Mouse (Mus musculus) spleen, adult 2 months (tissue): Measurements from ENCODE around the gene Hoxc5. TPM values are rescaled to one million over a fixed set of nuclear protein-coding genes. Genes with fewer than 3 reads are reported as not detected.

Source experiments
- DNase-seq, 2 experiments: peaks; one replicate each; pipeline versions ENCODE4 v3.0.0 to v3.0.0-alpha.2; 2012 to 2021; ENCODE audit warnings: low spot score in 2 of 2, low read depth in 1 of 2
- H3K27ac ChIP-seq: fragments of 200-500 bp; 2 replicates; pipeline ENCODE4 v1.5.1; 2012; ENCODE audit warnings: low read length, inconsistent platforms; ENCODE audit not compliant: insufficient read depth
- H3K27me3 ChIP-seq: fragments of 200-500 bp; 2 replicates; pipeline ENCODE4 v1.6.1; 2012; ENCODE audit warnings: mild to moderate bottlenecking, moderate library complexity, low read length, inconsistent platforms; ENCODE audit not compliant: control insufficient read depth, insufficient read depth
- H3K36me3 ChIP-seq: fragments of 200-500 bp; 2 replicates; pipeline ENCODE4 v1.6.1; 2012; ENCODE audit warnings: mild to moderate bottlenecking, low read length, inconsistent platforms; ENCODE audit not compliant: control insufficient read depth, insufficient read depth
- H3K4me1 ChIP-seq: fragments of 200-500 bp; 2 replicates; pipeline ENCODE4 v1.6.1; 2011; ENCODE audit warnings: inconsistent platforms; ENCODE audit not compliant: control insufficient read depth, insufficient read depth, insufficient read length
- H3K4me3 ChIP-seq: fragments of 200-500 bp; 2 replicates; pipeline ENCODE4 v1.5.1; 2011; ENCODE audit warnings: mild to moderate bottlenecking, inconsistent platforms; ENCODE audit not compliant: insufficient read depth, insufficient read length; ENCODE audit errors: extremely low read depth
- CTCF ChIP-seq: fragments of 200-500 bp; IDR thresholded peaks from 2 replicates; pipeline ENCODE4 v1.5.1; 2011; ENCODE audit warnings: mild to moderate bottlenecking, inconsistent platforms; ENCODE audit not compliant: insufficient read depth, insufficient read length, insufficient replicate concordance; ENCODE audit errors: extremely low read depth
- POLR2A ChIP-seq: fragments of 200-500 bp; IDR thresholded peaks from 2 replicates; pipeline ENCODE4 v1.6.1; 2011; ENCODE audit warnings: low read depth, low read length, inconsistent platforms
- WGBS: fragments of 180-500 bp; shearing (Covaris S2); methylation state at CpG from one replicate; pipeline ENCODE4 v1.1.7; 2018; 5-methylcytosine and 5-hydroxymethylcytosine counted together
- polyA plus RNA-seq: library from polyadenylated mRNA; depleted of rRNA; stranded (reverse); fragments of >200 nt; gene quantifications from 2 replicates; pipeline ENCODE4 v1.2.3, GENCODE M21; 2012

Hoxc5 gene
- polyA plus RNA-seq, 1 experiment: 0.05 TPM

DNA sequence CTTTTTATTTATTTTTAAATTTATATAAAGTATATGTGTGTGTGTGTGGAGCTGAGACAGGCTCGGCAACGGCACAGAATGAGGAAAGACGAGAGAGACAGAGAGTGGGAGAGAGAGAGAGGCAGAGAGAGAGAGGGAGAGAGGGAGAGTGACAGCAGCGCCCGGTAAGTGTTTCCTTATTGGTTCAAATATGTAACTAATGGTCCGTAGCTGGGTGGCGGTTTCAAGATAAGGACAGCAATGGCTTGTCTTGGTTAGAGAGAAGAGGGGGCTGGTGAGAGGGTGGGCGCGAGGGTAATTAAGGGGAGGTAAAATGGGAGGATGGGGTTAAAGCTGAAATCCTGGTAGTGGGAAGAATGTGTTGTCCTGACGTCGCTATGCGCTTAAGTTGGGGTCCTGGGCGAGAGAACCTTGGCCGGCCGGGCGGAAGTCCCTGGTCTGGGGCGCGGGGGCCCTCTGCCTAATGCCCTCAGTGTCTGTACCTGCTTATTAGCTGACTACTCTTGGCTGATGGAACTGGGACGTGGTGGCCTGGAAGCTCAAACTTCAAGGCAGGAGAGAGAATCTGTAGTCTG, 31.5 kb downstream of the Hoxc5 start:
- Histone ChIP-seq H3K27ac (no peak overlapping the region), H3K27me3 (peaks cover 45% of the 10 kb centered on the region), H3K36me3 (no peaks in the 10 kb centered on the region), H3K4me3 (peak overlapping the region; percentile 44; the same call in 1 of the 2 replicates), H3K4me1 (no peaks in the 10 kb centered on the region; the same call in 1 of the 2 replicates)
- 5% methylated on average over 19 of the region's 19 CpGs for WGBS
- no peak for DNase-seq
- no peak for TF ChIP-seq POLR2A
- no peak for TF ChIP-seq CTCF

- Histone ChIP-seq H3K27ac (no peak overlapping the region), H3K4me1 (no peaks in the 10 kb centered on the region; the same call in 1 of the 2 replicates), H3K27me3 (peaks cover 46% of the 10 kb centered on the region), H3K36me3 (no peaks in the 10 kb centered on the region), H3K4me3 (peak overlapping the region; percentile 44)
- WGBS: 4% methylated on average over 33 of the region's 33 CpGs
- DNase-seq: peak in 1 of 2 experiments; percentile 50
- TF ChIP-seq CTCF (no peak), POLR2A (no peak)
Measured at GRCm38 (mm10) chr15:102999183-102999831, 32.1 kb downstream of the Hoxc5 start.

- DNase-seq: no peak
- Histone ChIP-seq H3K27me3 (peaks cover 46% of the 10 kb centered on the region), H3K4me3 (no peak overlapping the region), H3K27ac (no peak overlapping the region), H3K4me1 (no peaks in the 10 kb centered on the region; the same call in 1 of the 2 replicates), H3K36me3 (no peaks in the 10 kb centered on the region)
- TF ChIP-seq POLR2A (no peak), CTCF (no peak)
- WGBS: 32% methylated on average over 11 of the region's 11 CpGs
Measured at GRCm38 (mm10) chr15:102999955-103000354, 32.7 kb downstream of the Hoxc5 start.

DNA sequence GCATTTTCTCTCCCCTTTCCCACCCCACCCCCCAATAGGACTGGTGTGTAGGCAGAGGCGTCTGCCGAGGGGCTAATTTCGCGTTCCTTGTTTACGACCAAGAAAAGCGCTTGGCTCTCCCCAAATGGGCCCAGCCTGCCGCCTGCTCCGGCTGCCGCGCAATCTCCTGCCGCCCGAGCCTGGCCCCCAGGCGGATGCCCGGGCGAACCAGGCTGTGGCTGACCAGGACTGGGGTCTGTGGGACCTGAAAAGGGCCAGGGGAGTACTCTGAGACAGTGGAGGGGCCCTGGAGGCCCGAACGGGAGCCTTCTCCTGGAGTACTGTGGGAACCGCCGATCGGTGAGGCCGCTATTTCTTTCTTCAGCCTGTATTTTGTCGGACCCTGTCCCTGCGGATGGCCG, 33.3 kb downstream of the Hoxc5 start:
- no peak overlapping the region for H3K4me3 ChIP-seq
- DNase-seq: no peak
- H3K4me1 ChIP-seq: no peaks in the 10 kb centered on the region; the same call in 1 of the 2 replicates
- H3K27me3 ChIP-seq: peaks cover 42% of the 10 kb centered on the region
- H3K27ac ChIP-seq: no peak overlapping the region
- TF ChIP-seq POLR2A: no peak
- no peak for TF ChIP-seq CTCF
- 24% methylated on average over 24 of the region's 24 CpGs for WGBS
- no peaks in the 10 kb centered on the region for H3K36me3 ChIP-seq

DNA sequence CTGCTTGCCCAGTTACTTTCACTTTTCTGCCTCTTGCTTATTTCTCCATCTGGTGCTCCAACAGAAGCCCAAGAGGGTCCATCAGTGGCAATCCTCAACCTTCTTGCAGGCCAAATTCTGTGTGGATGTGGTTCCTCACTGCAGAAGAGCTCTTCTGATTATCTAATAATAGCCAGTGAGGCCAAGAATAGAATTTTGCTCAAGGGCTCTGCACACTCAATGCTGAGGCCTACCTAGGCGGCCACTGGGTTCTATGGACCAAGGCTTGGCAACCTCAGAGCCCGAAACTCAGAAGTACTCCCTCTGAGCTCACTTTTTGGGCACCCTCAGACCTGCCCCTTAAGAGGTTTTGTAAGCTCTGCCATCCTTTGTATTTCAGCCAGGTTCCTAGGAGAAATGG, 34.1 kb downstream of the Hoxc5 start:
- no peak overlapping the region for H3K4me3 ChIP-seq
- no peaks in the 10 kb centered on the region for H3K36me3 ChIP-seq
- DNase-seq: no peak
- H3K4me1 ChIP-seq: no peaks in the 10 kb centered on the region; the same call in 1 of the 2 replicates
- TF ChIP-seq POLR2A: no peak
- no peak for TF ChIP-seq CTCF
- H3K27ac ChIP-seq: no peak overlapping the region
- peaks cover 45% of the 10 kb centered on the region for H3K27me3 ChIP-seq
- 81% methylated on average over 2 of the region's 2 CpGs for WGBS

- no peaks in the 10 kb centered on the region for H3K36me3 ChIP-seq
- no peak overlapping the region for H3K4me3 ChIP-seq
- H3K4me1 ChIP-seq: no peaks in the 10 kb centered on the region; the same call in 1 of the 2 replicates
- TF ChIP-seq POLR2A (no peak), CTCF (no peak)
- 68% methylated on average over 4 of the region's 4 CpGs for WGBS
- H3K27ac ChIP-seq: no peak overlapping the region
- DNase-seq: no peak
- H3K27me3 ChIP-seq: peaks cover 43% of the 10 kb centered on the region
Measured at GRCm38 (mm10) chr15:103002156-103002555, 34.9 kb downstream of the Hoxc5 start.
